Mouse (Mus musculus) B cell, adult 2 months (primary cell): ENCODE results near the gene Pycr2.

Experiments
- DNase-seq, 2 experiments: peaks; one replicate each; pipeline ENCODE4 v3.0.0; 2022

Pycr2 gene

DNA sequence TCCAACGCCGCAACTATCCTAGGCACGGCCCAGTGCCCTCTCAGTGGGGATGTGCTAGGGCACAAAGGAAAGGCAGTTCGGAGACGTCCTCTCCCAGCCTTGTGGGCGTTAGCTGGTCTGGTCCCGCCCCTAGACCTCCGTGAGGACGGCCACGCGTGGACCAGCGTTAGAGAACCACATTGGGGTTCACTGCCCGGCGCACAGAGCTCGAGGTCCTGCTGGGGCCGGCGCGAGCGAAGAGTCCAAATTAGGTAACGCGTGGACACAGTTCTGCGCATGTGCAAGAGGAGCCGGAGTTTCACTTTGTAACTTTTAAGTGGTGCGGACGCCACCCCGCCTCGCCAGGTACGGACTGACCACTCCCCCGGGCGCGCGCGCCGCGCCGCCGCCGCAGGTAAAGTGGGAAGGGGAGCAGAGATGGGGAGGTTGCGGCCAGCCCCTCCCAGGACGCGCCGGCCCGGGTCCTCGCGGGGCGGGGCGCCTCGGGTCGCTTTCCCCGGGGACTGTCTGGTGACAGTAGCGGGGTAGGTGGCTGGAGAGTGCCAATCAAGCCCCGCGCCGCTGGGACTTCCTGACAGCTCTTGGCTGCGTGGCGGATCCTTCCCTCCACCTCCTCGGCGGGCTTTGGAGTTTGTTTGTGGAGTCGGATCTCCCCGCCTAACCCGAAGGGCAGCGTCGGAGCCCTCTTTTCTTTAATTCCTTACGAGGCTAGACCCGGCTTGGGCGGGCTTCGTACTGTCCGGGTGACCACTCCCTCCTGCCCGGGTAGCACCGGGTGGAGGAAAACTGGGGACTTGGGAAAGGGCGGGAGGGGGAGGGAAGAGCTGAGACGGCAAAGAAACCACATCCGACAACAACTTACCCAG lies 38.3 kb downstream of the Pycr2 start, which contains the start of gene Tmem63a:
Tmem63a (plus strand) TSS at position 179 of the 866 bp plus-strand sequence.
- peak; percentile 75 to 79 for DNase-seq

DNA sequence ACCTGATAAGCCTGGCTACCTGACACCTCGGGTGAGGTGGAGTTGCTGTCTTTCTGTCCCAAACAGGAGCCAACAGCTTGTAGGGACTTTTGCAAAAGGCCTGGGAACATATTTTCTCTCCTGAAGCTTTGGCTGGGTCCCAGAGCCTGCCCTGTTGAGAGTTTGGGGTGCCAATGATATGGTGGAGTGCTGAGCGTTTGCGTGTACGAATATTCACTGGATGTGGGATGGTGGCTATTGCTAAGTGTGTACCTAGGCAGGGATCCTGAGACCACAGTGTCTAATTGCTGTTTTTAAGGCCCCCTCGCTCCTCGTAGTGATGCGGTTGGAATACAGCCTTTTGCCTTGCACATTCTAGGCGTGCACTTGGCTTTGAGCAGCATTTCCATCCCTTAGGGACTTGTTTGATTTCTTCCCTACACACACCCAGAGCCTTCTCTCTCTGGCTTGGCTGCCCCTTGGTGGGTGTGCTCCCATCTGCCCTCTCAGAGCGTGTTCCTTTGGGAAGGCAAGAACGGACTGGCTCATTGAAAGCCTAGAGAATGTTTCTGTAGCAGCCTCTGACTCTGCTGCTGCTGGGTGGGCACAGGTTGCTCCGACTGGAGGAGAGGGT lies 39.0 kb downstream of the Pycr2 start:
- peak in 1 of 2 experiments; percentile 7 for DNase-seq

DNA sequence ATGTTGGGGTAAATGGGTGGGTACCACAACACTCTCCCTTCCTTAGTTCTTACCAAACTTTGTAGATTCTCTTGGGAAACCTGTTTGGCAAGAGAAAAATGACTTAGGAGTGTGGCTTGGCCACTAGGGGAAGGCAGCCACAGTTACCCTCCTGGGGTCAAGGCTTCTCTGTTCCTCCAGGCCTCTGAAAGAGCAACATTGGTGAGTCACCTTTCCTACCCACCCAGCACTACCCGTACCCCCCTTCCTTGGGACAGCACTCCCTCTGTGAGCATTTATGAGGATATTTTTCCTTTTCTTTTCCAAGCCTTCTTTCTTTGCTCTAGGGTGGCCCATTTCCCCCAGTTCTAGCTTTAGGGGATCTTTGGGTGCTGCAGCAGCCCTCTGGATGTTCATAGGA lies 39.8 kb downstream of the Pycr2 start:
- peak in 1 of 2 experiments; percentile 9 for DNase-seq

DNA sequence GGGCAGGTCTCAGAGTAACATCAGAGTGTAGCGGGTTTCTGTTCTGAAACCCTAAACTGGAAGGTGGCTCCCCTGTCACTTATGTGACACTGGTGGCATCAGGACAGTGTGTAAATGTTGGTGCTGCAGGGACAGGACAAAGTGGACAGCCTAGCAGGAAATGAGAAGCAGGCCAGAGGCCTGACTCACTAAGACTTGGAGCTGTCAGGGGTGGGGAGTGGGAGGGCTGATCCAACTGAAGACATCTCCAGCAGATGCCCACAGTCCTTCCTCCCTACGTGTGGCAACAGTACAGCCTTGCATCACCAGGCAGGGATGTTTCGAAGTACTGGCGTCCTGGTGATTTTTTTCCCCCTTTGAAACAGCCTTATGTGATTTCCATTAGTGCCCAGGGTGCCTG lies 40.5 kb downstream of the Pycr2 start:
- no peak for DNase-seq

DNA sequence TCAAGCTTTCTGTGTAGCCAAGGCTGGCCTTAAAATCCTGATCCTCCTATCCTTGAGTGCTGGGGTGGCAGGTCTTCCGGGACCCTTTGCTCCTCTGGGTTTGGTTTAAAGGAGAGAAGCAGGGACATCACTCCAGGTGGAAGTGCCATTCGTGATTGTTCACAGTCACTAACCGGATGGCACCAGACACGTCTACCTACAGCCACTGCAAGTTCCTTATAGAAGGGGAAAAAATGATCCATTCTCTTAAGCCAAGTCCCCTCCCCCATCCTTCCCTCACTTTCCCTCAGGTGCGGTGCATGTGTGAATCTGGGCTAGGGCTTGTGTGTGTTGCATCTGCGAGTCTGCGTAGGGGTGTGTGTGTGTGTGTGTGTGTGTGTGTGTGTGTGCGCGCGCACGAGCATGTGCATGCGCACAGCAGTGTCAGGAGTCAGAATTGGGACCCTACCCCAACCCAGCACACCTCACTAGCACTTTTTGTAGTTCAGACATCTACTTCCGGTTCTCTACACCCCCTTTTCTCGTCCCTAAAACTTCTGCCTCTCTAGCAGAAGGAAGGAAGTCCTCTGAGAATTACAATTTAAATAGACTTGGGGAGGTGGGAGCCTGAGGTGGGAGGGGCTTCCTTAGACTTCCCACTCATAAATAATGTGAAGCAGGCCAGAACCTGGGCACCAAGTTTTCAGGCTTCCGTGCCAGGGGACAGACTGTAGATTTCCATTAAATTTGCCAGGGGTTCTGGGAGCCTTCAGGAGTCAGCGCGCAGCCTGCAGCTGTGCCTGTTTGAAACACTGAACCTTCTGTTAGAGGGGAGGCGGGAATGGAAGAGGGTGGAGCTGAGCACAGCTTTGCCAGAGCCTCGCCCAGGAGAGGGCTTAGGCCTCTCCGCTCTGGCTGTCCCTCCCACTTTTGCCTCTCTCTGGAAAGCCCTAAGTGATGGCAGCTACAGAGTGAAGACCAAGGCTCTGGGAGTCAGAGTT lies 41.2 kb downstream of the Pycr2 start:
- DNase-seq, result no peak

DNA sequence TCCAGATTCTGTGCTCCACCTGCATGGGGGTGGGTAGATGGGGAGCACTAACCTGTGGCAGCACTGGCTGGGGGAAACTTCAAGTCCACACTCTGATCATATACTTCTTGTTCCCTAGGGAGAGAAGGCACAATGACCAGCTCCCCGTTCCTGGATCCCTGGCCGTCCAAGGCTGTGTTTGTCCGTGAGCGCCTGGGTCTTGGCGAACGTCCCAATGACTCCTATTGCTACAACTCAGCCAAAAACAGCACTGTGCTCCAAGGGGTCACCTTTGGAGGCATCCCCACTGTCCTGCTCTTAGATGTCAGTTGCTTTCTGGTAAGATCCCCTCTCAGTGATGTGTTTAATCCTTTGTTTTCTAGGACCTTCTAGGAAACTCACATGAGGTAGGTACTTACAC lies 42.4 kb downstream of the Pycr2 start:
- no peak for DNase-seq

DNA sequence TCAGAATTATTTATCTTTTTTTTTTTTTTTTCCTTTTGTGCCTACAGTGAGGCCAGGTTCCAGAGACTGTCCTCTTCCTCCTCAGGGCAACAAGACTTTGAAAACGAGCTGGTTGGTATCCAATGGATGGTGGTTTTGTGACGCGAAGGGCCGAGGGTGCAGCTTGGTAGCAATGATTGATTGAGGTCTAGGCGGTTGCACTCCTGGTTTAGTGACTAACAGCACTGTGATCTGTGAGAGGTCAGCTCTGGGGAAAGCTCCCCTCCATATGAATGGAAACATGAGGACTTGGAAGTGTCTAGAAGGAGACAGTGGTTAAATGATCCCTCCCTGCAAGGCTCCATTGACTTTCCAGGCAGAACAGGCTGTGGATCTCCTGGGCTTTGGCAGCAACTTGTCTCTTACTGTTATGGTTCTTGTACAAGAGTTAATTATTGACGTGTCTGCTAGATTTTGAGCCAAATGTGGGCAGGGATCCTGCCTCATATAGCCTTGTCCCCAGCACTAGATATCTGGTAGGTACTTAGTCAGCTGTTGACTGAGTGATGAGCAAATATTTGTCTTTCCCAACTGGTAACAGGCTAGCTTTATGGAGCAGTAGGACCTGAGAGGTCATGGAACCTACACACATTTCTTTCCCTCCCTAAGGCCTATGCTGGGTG lies 48.1 kb downstream of the Pycr2 start:
- DNase-seq, result no peak

DNA sequence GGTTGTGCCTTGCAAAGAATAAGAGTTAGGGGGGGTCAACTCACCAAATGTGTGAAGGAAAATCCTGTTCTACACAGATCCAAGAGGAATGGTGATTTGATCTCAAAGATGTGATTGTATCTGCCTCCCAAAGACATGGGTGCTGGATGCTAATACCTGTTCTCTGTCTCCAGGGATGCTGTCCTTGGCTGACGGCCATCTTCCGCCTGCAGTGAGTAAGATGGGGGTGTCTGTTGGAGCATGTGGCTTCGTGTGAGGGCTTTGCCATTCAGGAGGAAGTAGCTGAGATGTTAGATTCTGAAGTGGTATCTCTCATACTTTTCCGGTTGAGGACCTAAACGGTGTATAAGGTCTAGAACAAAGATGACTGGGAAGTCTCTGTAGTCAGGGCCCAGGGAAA lies 48.7 kb downstream of the Pycr2 start:
- DNase-seq, result no peak

DNA sequence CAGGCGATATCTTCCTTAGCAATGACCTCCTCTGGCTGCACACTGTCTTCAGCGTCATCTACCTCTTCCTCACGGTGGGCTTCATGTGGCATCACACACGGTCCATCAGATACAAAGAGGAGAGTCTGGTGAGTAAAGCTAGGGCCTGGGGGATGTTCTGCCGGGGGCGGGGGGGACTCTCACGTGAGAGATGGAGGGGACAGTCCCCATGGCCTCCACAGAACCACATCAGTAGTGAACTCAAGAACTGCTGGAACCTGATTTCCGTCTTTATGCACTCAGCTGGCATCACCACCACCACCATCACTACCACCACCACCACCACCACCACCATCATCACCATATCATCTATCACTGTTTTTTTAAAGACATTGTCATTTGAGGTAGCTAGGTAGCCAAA lies 52.3 kb downstream of the Pycr2 start:
- no peak for DNase-seq

DNA sequence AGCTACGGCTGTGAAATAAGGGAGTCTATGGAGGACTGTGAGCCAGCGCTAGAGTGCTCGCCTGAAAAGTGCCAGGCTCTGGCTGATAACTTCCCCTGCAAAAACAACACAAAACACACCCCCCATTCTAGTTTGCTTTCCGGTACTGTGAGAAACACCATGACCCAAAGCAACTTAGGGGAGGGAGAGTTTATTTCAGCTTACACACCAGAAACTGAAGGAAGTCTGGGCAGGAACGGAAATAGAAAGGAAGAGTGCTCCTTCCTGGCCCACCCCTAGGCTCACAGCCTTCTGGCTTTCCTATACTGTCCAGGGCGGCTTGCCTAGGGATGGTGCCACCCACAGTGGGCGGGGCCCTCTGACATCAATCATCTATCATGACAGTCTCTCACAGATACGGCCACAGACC lies 52.9 kb downstream of the Pycr2 start:
- no peak for DNase-seq
